Mouse (Mus musculus) urinary bladder, adult 18-20 months (tissue): ENCODE measurements around the gene Fstl3.

Source experiments
- DNase-seq, 2 experiments: peaks; one replicate each; pipeline ENCODE4 v3.0.0; 2022; ENCODE audit warnings: low spot score in 2 of 2, mixed read lengths in 2 of 2

Gene Fstl3

DNA sequence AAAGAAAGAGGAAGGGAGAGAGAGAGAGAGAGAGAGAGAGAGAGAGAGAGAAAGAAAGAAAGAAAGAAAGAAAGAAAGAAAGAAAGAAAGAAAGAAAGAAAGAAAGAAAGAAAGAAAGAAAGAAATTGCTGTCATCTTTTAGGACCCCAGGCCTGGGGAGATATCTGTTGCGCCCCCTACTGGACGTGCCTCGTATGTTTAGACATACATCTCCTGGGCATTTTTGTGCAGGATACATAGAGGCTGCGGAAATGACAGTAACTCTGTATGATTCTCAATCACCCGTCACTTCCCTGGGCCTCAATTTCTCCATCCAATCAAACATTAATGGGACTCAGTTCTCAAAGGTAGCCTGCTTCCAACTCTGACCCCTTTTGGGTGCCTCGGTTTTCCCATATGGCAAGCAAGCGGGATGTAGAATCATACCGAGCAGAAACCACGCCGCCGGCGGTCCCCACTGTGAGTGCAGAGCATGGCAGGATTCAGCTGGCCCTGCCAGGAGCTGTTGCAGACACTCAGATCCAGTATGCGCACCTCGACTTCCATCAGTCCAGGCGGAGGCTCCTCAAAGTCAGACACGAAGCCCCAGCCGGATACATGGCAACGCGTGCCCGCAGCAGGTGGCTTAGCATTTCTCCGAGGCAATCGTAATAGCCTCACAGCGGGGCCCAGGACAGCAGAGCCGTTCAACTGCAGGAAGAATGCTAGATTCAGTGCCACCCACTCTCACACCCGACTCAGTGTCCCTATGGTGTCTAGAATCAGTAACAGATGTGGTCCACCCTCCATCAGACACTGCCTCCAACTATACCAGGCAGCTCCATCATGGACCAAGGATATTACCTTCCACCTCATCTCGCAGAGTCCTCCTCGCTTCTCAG, 7.1 kb downstream of the Fstl3 start:
- no peak for DNase-seq

GRCm38 (mm10) chr10:79788386-79789158, 11.5 kb downstream of the Fstl3 start:
- DNase-seq = peak in 1 of 2 experiments; percentile 79

GRCm38 (mm10) chr10:79789581-79789980, 12.5 kb downstream of the Fstl3 start:
- DNase-seq = no peak

GRCm38 (mm10) chr10:79790861-79791260, 13.8 kb downstream of the Fstl3 start, which contains the start of gene Prss57:
Gene Prss57 (minus strand): TSS chr10:79790961.
- no peak for DNase-seq

GRCm38 (mm10) chr10:79792339-79793040, 15.4 kb downstream of the Fstl3 start:
- DNase-seq = no peak

DNA sequence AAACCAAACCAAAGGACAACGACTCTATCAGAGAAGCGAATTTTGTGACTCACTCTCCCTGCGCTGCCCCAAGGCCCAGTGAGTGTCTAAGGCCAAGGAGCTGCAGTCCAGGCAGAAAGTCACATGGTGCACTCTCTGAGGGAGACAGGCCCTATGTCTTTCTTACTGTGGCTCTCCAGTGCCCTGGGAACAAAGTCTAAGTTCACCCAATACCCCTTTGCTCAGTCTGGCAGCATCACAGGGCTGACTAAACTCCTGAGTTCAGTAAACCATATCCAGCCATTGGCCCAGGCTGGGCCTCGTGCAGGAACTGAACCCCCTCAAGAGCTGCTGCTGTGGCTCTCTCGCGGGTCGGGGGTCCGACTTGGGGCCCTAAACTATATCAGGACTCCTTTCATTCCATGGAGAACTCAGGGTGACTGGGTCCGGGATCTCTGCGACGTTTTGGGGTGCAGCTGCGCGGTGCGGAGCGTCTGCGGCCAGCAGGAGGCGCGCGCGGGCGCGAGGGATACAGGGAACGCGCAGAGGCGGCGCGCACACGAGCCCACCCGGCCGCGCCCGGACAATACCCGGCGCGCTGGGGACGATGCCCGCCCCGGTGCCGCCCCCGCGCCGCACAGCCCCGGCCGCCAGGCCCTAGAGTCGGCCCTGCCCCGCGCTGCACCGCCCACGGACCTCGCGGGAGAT, 16.1 kb downstream of the Fstl3 start, which contains the start of gene Palm:
TSS of gene Palm (plus strand) at position 522 of the 687 bp plus-strand sequence.
- peak; percentile 44 to 76 for DNase-seq

DNA sequence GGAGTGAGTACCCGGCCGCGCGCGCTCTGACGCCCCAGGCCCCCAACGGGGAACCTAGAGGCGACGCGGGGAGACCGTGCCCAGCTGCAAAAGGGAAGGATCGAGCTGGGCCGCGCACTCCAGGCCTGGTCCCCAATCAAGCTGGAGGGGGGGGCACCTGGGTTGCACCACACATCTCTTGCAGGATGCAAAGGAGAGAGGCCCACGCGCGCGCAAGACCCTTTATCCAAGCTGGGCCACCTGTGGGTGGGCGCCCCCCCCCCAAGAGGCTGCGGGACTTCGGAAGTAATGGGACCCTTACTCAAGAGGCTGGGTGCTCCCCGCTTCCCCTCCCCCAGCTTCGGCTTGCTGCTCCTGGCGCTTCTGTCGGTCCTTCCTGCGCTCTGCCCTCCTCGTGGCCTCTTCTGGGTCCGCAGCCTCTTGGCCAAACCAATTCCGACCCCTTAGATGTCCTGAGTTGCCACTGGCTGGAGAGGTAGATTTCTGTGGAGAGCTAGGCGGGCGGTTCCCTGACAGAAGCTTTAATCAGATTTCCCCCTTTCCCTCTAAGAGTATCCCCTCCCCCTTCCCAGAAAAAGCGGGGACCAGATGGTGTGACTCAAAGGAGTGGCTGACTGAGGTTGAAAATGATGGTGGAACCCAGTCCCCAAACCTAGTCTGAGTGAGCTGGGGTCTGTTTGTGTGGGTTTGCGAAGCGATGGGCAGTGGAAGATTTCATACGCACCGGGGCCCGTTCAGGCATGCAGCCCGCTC, 16.8 kb downstream of the Fstl3 start:
- no peak for DNase-seq

- peak; percentile 48 to 80 for DNase-seq
Measured at GRCm38 (mm10) chr10:79794491-79794931, 17.4 kb downstream of the Fstl3 start.

GRCm38 (mm10) chr10:79795905-79796304, 18.8 kb downstream of the Fstl3 start:
- no peak for DNase-seq

- no peak for DNase-seq
Measured at GRCm38 (mm10) chr10:79797326-79797725, 20.3 kb downstream of the Fstl3 start.

GRCm38 (mm10) chr10:79798289-79798928, 21.3 kb downstream of the Fstl3 start:
- no peak for DNase-seq

DNA sequence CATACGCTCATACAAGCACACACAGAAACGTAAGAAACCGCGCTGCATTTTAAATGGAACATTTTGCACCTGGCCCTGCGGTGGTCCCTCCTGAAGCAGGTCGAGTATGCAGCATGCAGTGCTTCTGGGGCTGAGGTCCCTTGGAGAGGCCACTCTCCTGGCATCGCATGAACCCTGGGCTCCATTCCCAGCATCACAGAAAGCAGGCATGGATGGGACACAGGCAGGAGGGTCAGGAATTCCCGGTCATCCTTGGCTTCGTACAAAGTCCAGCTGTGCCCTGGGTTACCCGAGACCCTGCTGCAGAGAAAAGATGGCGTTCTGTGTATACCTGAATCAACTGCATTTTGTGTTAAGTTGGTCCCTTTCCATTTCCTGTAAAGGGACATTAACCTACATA, 23.4 kb downstream of the Fstl3 start:
- no peak for DNase-seq

DNA sequence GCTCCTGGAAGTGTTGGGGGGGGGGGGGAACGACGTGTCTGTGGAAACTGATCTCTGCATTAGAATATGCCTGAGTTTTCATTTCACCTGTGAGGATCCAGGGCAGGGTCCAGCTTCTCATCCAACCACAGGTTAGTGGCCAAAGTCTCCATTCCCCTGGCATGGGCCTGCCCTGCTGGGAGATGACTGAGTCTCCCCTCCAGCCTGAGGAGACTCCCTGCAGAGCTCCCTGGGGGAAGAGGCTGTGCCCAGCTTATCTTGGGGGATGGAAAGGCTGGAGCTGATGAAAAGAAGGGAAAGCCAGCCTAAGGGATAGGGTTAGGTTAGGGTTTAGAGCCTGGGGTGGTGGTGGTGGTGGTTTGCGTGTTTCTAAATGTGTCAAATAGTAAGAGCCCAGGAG, 24.8 kb downstream of the Fstl3 start:
- DNase-seq = no peak

- DNase-seq = peak in 1 of 2 experiments; percentile 72
Measured at GRCm38 (mm10) chr10:79802331-79802971, 25.4 kb downstream of the Fstl3 start.

GRCm38 (mm10) chr10:79803716-79804323, 26.7 kb downstream of the Fstl3 start:
- no peak for DNase-seq

DNA sequence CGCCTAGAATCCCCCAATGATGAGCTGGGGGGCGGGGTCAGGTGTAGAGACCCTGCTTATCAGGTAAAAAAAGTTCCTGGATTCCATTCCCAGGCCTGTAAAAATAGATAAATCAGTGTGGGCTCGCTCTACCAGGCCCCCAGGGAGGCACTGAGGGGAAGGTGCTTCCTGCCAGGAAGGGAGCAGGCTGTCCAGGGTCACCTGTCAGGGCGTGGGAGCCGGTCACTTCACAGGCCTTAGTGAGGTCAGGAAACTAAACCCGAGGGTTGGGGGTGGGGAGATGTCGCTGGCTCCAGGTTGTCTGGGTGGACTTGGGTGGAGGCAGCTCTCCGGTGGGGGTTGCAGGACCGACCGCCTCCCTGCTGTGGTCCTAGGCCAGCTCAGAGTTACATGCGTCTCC, 28.6 kb downstream of the Fstl3 start:
- no peak for DNase-seq

DNA sequence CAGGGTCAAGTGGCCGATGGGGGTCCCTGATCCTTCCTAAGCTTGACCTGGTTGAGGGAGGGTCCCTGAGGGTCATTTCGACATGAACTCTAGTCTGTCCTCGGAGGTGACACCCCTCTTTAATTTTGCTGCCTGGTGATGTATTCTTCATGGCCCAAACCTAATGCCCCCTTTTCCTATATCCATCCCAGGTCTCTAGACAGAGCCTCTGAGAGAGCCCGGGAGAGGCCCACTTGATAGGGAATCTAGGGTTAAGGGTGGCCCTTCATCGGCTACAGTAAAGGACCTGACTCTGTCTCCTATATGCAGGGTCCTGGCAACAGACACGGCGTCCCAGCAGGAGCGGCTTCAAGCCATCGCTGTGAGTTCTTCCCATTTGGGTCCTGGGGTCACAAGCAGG, 29.3 kb downstream of the Fstl3 start:
- no peak for DNase-seq

- no peak for DNase-seq
Measured at GRCm38 (mm10) chr10:79806972-79807371, 29.9 kb downstream of the Fstl3 start.

GRCm38 (mm10) chr10:79807826-79808225, 30.8 kb downstream of the Fstl3 start:
- no peak for DNase-seq
